Mouse (Mus musculus) liver, embryonic 14.5 days (tissue): ENCODE data around the gene Ap3b2. TPM values are rescaled to one million over a fixed set of nuclear protein-coding genes. Genes with fewer than 3 reads are reported as not detected.

Source experiments
- ATAC-seq: fragments of 200-750 bp; cut with Nextera tagmentation; 2 replicates; pipeline ENCODE4 v1.8.0; 2017; ENCODE audit warnings: moderate number of reproducible peaks, mild to moderate bottlenecking, moderate library complexity; ENCODE audit not compliant: insufficient read depth
- DNase-seq, 3 experiments: peaks; one replicate each; pipeline ENCODE4 v3.0.0-alpha.2; 2012 to 2013; ENCODE audit warnings: low read depth in 3 of 3, low spot score in 3 of 3
- H3K27ac ChIP-seq: fragments of 300-500 bp; sonication (generic); 2 replicates; pipeline ENCODE4 v1.5.1; 2014; ENCODE audit warnings: moderate library complexity, mild to moderate bottlenecking, control low read depth, inconsistent platforms
- H3K27me3 ChIP-seq: fragments of 300-500 bp; sonication (generic); 2 replicates; pipeline ENCODE4 v1.6.1; 2014; ENCODE audit warnings: mild to moderate bottlenecking, low read length, moderate library complexity; ENCODE audit not compliant: control insufficient read depth, insufficient read depth
- H3K36me3 ChIP-seq: fragments of 300-500 bp; sonication (generic); replicated peaks from 2 replicates; pipeline ENCODE4 v1.6.1; 2014; ENCODE audit warnings: low read depth; ENCODE audit not compliant: control insufficient read depth, insufficient read depth
- H3K4me1 ChIP-seq, 2 experiments: fragments of 200-500 bp in 1 of 2; fragments of 300-500 bp in 1 of 2; sonication (generic) in 1 of 2; replicated peaks; 2 replicates each; pipeline ENCODE4 v1.6.1; 2012 to 2014; ENCODE audit warnings: antibody characterized with exemption in 1 of 2, inconsistent platforms in 1 of 2, low read length in 1 of 2; ENCODE audit not compliant: control insufficient read depth in 2 of 2, insufficient read depth in 2 of 2
- H3K4me2 ChIP-seq: fragments of 300-500 bp; sonication (generic); 2 replicates; pipeline ENCODE4 v1.6.1; 2014; ENCODE audit warnings: low read depth, mild to moderate bottlenecking, control low read depth, moderate library complexity
- H3K4me3 ChIP-seq, 2 experiments: fragments of 200-500 bp in 1 of 2; fragments of 300-500 bp in 1 of 2; sonication (generic) in 1 of 2; 2 replicates each; pipeline ENCODE4 v1.5.1; 2012 to 2014; ENCODE audit warnings: low read depth in 2 of 2, low read length in 2 of 2, mild to moderate bottlenecking in 2 of 2, control low read depth in 1 of 2, inconsistent platforms in 1 of 2, moderate library complexity in 1 of 2; ENCODE audit not compliant: insufficient read depth in 1 of 2
- H3K9ac ChIP-seq: fragments of 300-500 bp; sonication (generic); replicated peaks from 2 replicates; pipeline ENCODE4 v1.6.1; 2014; ENCODE audit warnings: mild to moderate bottlenecking, control low read depth, moderate library complexity
- H3K9me3 ChIP-seq: fragments of 300-500 bp; sonication (generic); 2 replicates; pipeline ENCODE4 v1.6.1; 2016; ENCODE audit warnings: low read length, mixed read lengths; ENCODE audit not compliant: control insufficient read depth
- CTCF ChIP-seq: IDR thresholded peaks from 2 replicates; pipeline ENCODE4 v1.5.1; 2016; ENCODE audit warnings: antibody characterized with exemption, low read depth, control low read depth
- EP300 ChIP-seq: IDR thresholded peaks from 2 replicates; pipeline ENCODE4 v1.6.1; 2016; ENCODE audit warnings: antibody characterized with exemption, low read depth
- WGBS: fragments of 180-500 bp; shearing (Covaris S2); extraction: QIAGEN DNeasy Blood & Tissue Kit; methylation state at CpG from one replicate; pipeline ENCODE4 v1.1.7; 2014; ENCODE audit not compliant: insufficient replicate concordance; 5-methylcytosine and 5-hydroxymethylcytosine counted together
- polyA plus RNA-seq, 2 experiments: library from polyadenylated mRNA; depleted of rRNA in 1 of 2; stranded (reverse) in 1 of 2; unstranded in 1 of 2; fragments of >200 nt; fragmentation: Nextera tagmentation in 1 of 2; extraction: Ambion mirVana in 1 of 2; gene quantifications; 2 replicates each; pipeline versions ENCODE4 v1.2.1 to v1.2.3; 2012 to 2014

Gene Ap3b2
- polyA plus RNA-seq, 2 experiments = 0.03 TPM; not detected in 1

DNA sequence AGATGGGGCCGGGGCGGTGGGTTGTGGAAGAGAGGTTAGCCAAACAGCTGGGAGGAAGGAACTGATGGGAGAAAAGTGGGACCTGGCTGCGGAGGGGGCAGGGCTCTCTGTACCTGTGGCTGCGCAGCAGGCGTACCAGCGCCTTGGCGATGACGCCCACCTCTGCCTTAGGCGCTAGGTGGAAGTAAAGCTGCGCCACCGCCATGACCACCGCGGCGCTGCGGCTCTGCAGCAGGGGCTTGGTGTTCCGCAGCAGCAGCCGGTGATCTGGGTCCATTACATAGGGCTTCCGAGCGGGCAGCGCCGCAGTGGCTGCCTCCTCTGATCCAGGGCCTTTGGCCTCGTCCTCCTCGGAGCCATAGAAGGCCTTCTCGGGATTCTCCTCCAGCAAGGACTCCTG, 16.9 kb downstream of the Ap3b2 start:
- no peaks in the 10 kb centered on the region; the same call in 1 of the 2 replicates for H3K27me3 ChIP-seq
- no peak for TF ChIP-seq EP300
- 0 out of 2 replicates have a peak, but pooled peaks have one; percentile 18 for TF ChIP-seq CTCF
- ATAC-seq (no peak), DNase-seq (no peak)
- H3K4me1 ChIP-seq = no peaks in the 10 kb centered on the region
- no peak overlapping the region for H3K27ac ChIP-seq
- 3% methylated on average over 24 of the region's 24 CpGs for WGBS
- H3K36me3 ChIP-seq = no peaks in the 10 kb centered on the region
- H3K9ac ChIP-seq = no peak overlapping the region
- H3K4me3 ChIP-seq = no peak overlapping the region
- H3K9me3 ChIP-seq = no peaks in the 10 kb centered on the region
- H3K4me2 ChIP-seq = no peak overlapping the region

- DNase-seq (no peak), ATAC-seq (no peak)
- Histone ChIP-seq H3K36me3 (no peaks in the 10 kb centered on the region), H3K27ac (no peak overlapping the region), H3K9ac (no peak overlapping the region), H3K27me3 (no peaks in the 10 kb centered on the region; the same call in 1 of the 2 replicates), H3K4me2 (no peak overlapping the region), H3K9me3 (no peaks in the 10 kb centered on the region), H3K4me1 (no peaks in the 10 kb centered on the region), H3K4me3 (no peak overlapping the region)
- TF ChIP-seq EP300 (no peak), CTCF (no peak)
- WGBS = 58% methylated on average over 3 of the region's 3 CpGs
These were observed 18.5 kb downstream of the Ap3b2 start for GRCm38 (mm10) chr7:81475221-81475620.

DNA sequence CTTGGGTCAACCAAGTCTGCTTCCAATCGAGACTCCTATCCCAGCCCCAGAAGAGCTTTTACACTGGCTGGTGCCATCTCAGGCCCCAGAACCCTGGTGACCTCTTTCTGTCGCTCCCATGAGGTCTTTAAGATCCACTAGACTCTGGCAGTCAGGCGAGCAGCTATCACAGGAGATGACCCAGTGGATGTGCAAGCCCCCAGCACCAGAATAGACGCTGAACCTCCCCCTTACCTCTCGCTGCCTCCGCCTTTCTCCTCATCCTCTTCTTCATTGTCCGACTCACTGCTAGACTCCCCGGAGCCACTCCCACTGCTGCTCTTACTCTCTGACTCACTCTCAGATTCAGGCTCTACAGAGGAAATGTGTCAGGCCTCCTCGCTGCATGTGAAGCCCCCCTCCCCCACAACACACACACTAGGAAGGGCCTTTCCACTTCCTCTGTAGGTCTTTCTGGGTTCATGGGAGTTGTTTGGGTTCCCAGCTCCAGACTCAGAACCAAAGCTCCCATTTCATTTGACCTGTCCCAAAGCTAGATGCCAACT, 28.7 kb downstream of the Ap3b2 start:
- ATAC-seq (no peak), DNase-seq (no peak)
- H3K4me2 ChIP-seq = no peak overlapping the region
- no peak overlapping the region for H3K4me3 ChIP-seq
- H3K9me3 ChIP-seq = no peaks in the 10 kb centered on the region
- no peaks in the 10 kb centered on the region for H3K36me3 ChIP-seq
- H3K4me1 ChIP-seq = no peaks in the 10 kb centered on the region
- TF ChIP-seq EP300 (no peak), CTCF (no peak)
- H3K27ac ChIP-seq = no peak overlapping the region
- no peaks in the 10 kb centered on the region for H3K27me3 ChIP-seq
- H3K9ac ChIP-seq = no peak overlapping the region
- WGBS = 46% methylated on average over 9 of the region's 9 CpGs

DNA sequence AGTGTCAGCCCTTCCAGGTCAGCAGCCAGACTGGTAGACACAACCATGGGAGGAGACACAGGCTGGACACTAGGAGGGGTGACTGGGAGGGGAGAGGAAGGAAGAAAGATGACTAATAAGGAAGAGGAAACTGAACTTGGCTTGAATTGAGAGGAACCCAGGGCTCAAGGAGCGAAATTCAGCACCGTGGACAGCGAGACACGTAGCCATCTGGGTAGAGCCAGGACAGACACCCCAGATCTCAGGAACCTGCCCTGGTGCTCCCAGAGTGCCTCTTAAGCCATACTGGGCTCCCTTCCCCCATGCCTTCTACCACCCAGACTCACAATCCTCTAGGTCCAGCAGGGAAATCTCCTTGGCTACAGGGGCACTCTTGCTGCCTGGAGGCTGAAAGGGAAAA, 29.6 kb downstream of the Ap3b2 start:
- no peak for ATAC-seq
- Histone ChIP-seq H3K36me3 (no peaks in the 10 kb centered on the region), H3K27me3 (no peaks in the 10 kb centered on the region), H3K27ac (no peak overlapping the region), H3K4me2 (no peak overlapping the region), H3K4me3 (no peak overlapping the region), H3K9ac (no peak overlapping the region), H3K4me1 (no peaks in the 10 kb centered on the region), H3K9me3 (no peaks in the 10 kb centered on the region)
- peak; percentile 3 to 12 (median 7) for DNase-seq
- 0% methylated on average over 4 of the region's 4 CpGs for WGBS
- TF ChIP-seq EP300 = no peak
- TF ChIP-seq CTCF = no peak

DNA sequence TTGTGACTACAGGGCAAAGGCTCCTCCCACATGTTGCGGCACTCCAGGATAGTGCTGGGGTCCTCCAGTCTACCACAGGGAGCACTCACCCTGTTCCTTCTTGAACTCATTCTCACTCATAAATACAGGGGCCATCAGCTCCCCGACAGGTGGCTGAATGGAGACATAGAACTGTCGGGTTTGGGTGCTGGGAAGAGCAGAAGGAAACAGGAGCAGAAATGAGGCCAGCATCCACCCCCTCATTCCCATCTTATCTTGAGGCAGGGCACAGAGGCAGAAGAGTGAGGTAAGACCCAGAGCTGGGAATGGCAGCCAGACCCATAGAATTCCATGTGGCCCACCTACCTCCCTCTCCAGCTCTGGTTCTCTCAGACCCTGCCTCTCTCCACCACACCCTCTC, 30.9 kb downstream of the Ap3b2 start:
- WGBS = 52% methylated on average over 3 of the region's 3 CpGs
- Histone ChIP-seq H3K9me3 (no peaks in the 10 kb centered on the region), H3K9ac (no peak overlapping the region), H3K27ac (no peak overlapping the region), H3K27me3 (no peaks in the 10 kb centered on the region; the same call in 1 of the 2 replicates), H3K4me3 (no peak overlapping the region), H3K36me3 (no peaks in the 10 kb centered on the region), H3K4me2 (no peak overlapping the region), H3K4me1 (no peaks in the 10 kb centered on the region)
- no peak for DNase-seq
- TF ChIP-seq CTCF = no peak
- ATAC-seq = no peak
